Mouse (Mus musculus): Measurements from ENCODE around the gene Dnajc11.

GRCm38 (mm10) chr4:152029997-152030396, 96.5 kb downstream of the Dnajc11 start:
- TF ChIP-seq REST (IDR thresholded peaks at IDR 0.05; ENCODE audit: insufficient read depth, insufficient read length): no peak
- TF ChIP-seq MYOD1 (IDR thresholded peaks at IDR 0.05; ENCODE audit: control insufficient read depth in 1 of 3, insufficient read length in 2 of 3, low read depth in 2 of 3): no peak
- no peak for TF ChIP-seq POLR2A (IDR thresholded peaks at IDR 0.05; ENCODE audit: insufficient read length, low read depth)
- TF ChIP-seq MAX (IDR thresholded peaks at IDR 0.05; ENCODE audit: low read depth): no peak
